Mouse (Mus musculus): ENCODE data around the gene Kcnb1.

The Kcnb1 gene

GRCm38 (mm10) chr2:167080387-167080786 is 109.6 kb downstream of the Kcnb1 start:
- in situ Hi-C loops (cut with MboI) = no loop called here

GRCm38 (mm10) chr2:167079535-167080257 is 110.3 kb downstream of the Kcnb1 start:
- in situ Hi-C loops (cut with MboI) = no loop called here

- in situ Hi-C loops (cut with MboI) = no loop called here
Measured at GRCm38 (mm10) chr2:167078931-167079495, 110.9 kb downstream of the Kcnb1 start.

GRCm38 (mm10) chr2:167078486-167078885 is 111.5 kb downstream of the Kcnb1 start:
- in situ Hi-C loops (cut with MboI) = no loop called here

- in situ Hi-C loops (cut with MboI) = no loop called here
Measured at GRCm38 (mm10) chr2:167077199-167077962, 112.6 kb downstream of the Kcnb1 start.

GRCm38 (mm10) chr2:167076759-167077158 is 113.2 kb downstream of the Kcnb1 start:
- in situ Hi-C loops (cut with MboI) = no loop called here

- in situ Hi-C loops (cut with MboI) = no loop called here
Measured at GRCm38 (mm10) chr2:167076352-167076751, 113.6 kb downstream of the Kcnb1 start.

GRCm38 (mm10) chr2:167074587-167074986 is 115.4 kb downstream of the Kcnb1 start:
- in situ Hi-C loops (cut with MboI) = loop anchor here (5.0 kb wide), 2 partner anchors 38 to 143 kb away; no protein-coding TSS in a partner anchor

GRCm38 (mm10) chr2:167071641-167072601 is 118.0 kb downstream of the Kcnb1 start:
- in situ Hi-C loops (cut with MboI) = loop anchor here (5.0 kb wide), 2 partner anchors 40 to 145 kb away; no protein-coding TSS in a partner anchor

- in situ Hi-C loops (cut with MboI) = loop anchor here (5.0 kb wide), 2 partner anchors 41 to 146 kb away; no protein-coding TSS in a partner anchor
Measured at GRCm38 (mm10) chr2:167071266-167071640, 118.7 kb downstream of the Kcnb1 start.

GRCm38 (mm10) chr2:167070341-167070740 is 119.6 kb downstream of the Kcnb1 start:
- in situ Hi-C loops (cut with MboI) = loop anchor here (5.0 kb wide), 2 partner anchors 42 to 147 kb away; no protein-coding TSS in a partner anchor

- in situ Hi-C loops (cut with MboI) = no loop called here
Measured at GRCm38 (mm10) chr2:167067575-167067974, 122.4 kb downstream of the Kcnb1 start.

GRCm38 (mm10) chr2:167066528-167067516 is 123.1 kb downstream of the Kcnb1 start:
- in situ Hi-C loops (cut with MboI) = no loop called here

- in situ Hi-C loops (cut with MboI) = no loop called here
Measured at GRCm38 (mm10) chr2:167066031-167066430, 123.9 kb downstream of the Kcnb1 start.

- in situ Hi-C loops (cut with MboI) = no loop called here
Measured at GRCm38 (mm10) chr2:167064601-167065295, 125.2 kb downstream of the Kcnb1 start.

GRCm38 (mm10) chr2:167063906-167064496 is 126.0 kb downstream of the Kcnb1 start:
- in situ Hi-C loops (cut with MboI) = no loop called here

GRCm38 (mm10) chr2:167062965-167063880 is 126.7 kb downstream of the Kcnb1 start, which contains the start of gene Znfx1:
Gene Znfx1, minus strand, starts transcription at chr2:167063015.
- in situ Hi-C loops (cut with MboI) = no loop called here

- in situ Hi-C loops (cut with MboI) = no loop called here
Measured at GRCm38 (mm10) chr2:167062497-167062911, 127.5 kb downstream of the Kcnb1 start.

Data from mature B cell (primary cell).